Mouse (Mus musculus) A20 (cell line): ENCODE results near the gene Ethe1.

ENCODE experiments used
- DNase-seq: peaks from one replicate; pipeline ENCODE4 v3.0.0-alpha.2; 2011; ENCODE audit warnings: low read depth, low spot score

Gene Ethe1

DNA sequence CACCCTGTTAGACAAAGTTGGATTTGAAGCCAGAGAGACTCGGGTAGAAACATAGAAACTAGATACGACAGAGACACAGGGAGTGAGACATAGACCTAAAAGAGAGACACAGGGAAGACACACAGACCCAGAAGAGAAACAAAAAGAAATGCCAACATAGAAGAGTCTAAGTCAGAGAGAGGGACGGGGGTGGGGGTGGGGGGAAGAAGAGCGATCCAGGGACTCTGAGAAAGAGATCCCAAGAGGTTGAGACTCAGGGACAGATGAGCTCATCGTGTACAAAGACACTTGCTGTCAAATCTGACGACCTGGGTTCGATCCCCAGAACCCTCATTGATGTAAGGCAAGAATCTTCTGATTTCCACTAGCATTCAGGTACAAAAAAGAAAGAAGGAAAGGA is 24.4 kb downstream of the Ethe1 start:
- no peak for DNase-seq

GRCm38 (mm10) chr7:24612308-24612910 is 25.1 kb downstream of the Ethe1 start:
- no peak for DNase-seq

DNA sequence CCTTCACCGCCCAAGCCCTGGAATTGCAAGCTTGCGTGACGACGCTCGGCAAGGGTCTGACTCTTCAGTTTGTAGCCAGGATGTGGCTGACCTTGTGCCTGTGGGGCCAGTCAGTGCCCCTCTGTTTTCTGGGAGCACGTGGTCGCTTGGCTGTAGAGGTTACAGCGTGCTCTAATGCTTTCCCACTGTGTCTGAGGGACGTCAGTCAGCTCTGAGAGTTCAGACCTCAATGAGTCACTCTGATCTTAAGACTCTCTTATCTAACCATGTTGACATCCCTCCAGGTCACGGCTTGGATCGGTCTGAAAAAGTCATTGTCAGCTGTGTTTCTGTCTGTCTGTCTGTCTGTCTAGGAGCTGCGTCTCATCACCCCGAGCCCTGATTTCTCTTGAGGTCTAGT is 27.5 kb downstream of the Ethe1 start:
- DNase-seq, result no peak

DNA sequence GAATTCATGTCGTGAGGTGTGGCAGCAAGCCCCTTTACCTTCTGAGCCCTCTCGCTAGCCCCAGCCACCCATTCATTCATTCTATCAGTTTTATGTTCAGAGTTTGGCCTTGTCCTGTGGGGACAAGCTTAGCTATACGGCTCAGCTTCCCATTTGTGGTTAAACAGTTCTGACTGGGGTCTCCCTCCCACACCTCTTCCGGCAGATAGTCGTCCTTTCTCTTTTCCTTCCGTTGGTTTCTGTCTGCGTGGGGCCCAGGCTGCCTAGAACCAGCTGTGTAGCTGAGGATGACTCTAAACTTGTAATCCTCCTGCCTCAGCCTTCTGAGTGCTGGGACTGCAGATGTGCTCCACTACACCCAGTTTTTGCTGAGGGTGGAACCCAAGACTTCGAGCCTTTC is 30.4 kb downstream of the Ethe1 start:
- DNase-seq, result no peak

DNA sequence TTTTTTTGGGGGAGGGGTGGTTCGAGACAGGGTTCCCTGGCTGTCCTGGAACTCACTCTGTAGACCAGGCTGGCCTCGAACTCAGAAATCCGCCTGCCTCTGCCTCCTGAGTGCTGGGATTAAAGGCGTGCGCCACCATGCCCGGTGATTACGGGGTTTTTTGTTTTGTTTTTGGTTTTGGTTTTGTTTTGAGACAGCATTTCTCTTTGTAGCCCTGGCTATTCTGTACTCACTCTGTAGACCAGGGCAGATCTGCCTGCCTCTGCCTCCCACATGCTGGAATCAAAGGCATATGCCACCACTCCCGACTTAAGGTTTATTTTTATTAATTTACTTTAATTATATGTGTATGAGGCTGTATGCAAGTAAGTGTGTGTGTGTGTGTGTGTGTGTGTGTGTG is 31.0 kb downstream of the Ethe1 start:
- DNase-seq, result peak; percentile 66

GRCm38 (mm10) chr7:24619671-24620397 is 32.5 kb downstream of the Ethe1 start:
- DNase-seq, result no peak

DNA sequence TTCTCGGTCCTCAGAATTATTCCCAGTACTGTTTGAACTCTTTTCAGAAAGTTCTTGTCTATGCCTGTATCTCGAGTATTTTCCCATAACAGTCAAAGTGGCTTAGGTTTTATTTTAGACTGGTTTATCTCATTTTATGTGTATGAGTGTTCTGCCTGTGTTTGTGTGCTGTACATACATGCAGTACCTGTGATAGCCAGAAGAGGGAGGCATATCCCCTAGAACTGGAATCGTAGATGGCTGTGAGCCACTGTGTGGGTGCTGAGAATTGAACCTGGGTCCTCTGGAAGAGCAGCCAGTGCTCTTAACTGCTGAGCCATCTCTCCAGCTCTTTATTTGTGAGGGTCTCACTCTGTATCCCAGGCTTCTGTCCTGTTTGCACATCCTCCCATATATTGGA is 33.9 kb downstream of the Ethe1 start:
- DNase-seq, result no peak

- DNase-seq, result no peak
Observed at GRCm38 (mm10) chr7:24622967-24623366, 35.6 kb downstream of the Ethe1 start.

GRCm38 (mm10) chr7:24628685-24629610 is 41.6 kb downstream of the Ethe1 start:
- DNase-seq, result peak; percentile 91

GRCm38 (mm10) chr7:24629672-24630071 is 42.3 kb downstream of the Ethe1 start:
- DNase-seq, result no peak

DNA sequence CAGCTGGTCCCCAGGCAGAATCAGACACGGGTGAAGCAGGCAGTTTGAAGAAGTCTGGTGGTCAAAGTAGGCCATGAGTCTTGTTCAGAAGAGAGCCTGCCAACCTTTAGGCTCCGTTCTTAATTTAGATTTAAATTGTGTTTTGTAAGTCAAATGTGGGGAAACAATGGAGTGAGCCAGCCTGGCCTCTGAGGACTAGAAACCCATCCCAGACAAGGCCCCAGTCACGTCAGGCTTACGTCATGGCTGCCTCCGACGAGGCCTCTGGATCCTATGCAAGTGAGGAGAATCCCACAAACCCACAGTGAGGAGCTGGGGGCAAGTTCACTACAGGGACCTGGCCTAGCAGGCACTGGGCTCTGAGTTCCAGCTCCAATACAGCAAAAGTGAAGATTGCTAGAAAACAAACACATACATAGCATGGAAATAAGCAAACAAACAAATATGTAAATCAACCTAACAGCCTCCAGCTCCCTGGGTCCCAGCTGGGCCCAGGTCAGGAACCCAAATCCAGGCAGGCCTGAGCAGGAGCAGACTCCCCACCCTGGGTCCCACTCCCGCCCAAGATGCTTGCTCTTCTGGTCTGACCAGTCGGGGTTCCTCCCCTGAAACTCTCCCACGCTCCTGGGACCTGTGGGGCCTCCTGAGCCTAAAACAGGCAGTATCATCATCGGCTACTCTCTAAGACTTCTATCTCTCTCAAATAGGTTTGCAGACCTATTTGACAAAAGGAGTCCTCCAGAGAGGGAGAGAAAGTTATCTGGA is 43.0 kb downstream of the Ethe1 start:
- no peak for DNase-seq

GRCm38 (mm10) chr7:24636264-24636663 is 48.9 kb downstream of the Ethe1 start, which contains the start of gene Lypd3:
Gene Lypd3, plus strand, starts transcription at chr7:24636550.
- DNase-seq, result no peak

- DNase-seq, result no peak
Observed at GRCm38 (mm10) chr7:24637046-24637445, 49.7 kb downstream of the Ethe1 start.

- no peak for DNase-seq
Observed at GRCm38 (mm10) chr7:24638026-24638856, 50.9 kb downstream of the Ethe1 start.

GRCm38 (mm10) chr7:24640450-24640849 is 53.1 kb downstream of the Ethe1 start:
- DNase-seq, result no peak

DNA sequence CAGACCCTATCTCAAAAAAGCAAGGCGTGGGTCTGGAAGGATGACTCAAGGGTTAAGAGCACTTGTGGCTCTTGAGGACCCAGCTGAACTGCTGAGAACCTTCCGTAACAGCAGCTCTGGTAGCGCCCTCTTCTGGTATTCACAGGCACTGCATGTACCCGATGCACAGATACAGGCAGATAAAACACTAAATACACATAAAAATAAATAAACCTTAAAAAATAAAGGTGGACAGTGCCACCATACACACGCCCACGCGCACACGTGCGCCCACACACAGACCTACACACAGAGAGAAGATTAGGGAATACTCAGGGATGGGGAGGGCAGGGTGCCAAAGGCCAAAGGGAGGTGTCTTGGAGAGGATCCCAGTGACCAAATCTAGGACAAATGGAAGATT is 55.1 kb downstream of the Ethe1 start:
- DNase-seq, result peak; percentile 76

GRCm38 (mm10) chr7:24644492-24644891 is 57.1 kb downstream of the Ethe1 start:
- no peak for DNase-seq

DNA sequence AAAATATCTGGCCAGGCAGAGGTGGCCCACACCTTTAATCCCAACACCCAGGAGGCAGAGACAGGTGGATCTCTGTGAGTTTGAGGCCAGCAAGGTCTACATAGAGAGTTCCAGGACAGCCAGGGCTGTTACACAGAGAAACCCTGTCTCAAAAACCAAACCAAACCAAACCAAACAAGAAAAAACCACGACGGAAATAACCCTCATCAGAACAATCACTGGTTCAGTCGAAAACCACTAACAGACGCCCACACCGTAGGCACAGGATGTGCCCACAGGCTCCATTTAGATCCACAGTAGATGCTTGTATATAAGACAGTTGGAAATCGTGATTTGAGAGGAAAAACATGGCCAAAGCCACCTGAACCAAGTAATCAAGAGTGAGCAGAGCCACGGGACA is 57.7 kb downstream of the Ethe1 start:
- DNase-seq, result no peak

DNA sequence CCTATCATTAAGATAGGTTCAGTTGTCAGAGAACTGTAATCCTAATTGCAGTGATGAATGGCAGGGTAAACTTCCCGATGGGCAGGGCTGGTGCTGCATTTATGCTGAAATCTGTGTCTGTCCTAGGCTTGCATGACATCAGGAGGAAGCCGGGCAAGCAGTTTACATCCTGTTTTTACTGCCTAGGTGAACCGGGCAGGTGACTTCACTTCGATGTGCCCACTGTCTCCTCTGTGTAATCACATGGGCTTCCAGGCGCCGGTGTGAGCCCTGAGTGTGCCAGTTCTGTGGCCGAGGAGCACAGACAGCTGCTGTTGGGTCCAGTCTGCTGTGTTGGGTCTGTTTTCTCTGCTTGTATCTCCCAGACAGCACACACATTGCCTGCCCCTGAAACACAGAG is 59.1 kb downstream of the Ethe1 start:
- DNase-seq, result no peak

DNA sequence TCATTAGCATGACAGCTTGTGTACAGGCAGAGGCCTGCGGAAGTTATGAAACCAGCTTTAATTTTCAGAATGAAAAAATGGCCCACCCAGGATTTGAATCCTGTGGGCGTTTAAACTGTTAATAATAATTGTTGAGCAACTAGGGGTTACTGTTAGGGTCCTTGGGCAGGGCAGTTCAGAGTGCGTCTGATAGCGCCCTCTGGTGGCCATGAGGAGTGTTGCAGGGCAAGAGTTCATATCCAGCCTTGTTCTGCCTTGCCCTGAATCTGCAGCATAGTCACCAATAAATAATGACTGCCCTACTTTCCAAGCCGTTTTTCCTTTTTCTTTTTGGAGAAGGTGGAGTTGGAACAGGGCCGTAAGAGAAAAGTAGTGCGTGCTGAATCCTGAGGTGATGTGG is 66.3 kb downstream of the Ethe1 start:
- peak; percentile 74 for DNase-seq
